Mouse (Mus musculus): Measurements from ENCODE around the gene Gsg1.

Gsg1 gene

GRCm38 (mm10) chr6:135206909-135207308, 47.2 kb downstream of the Gsg1 start:
- no peak for DNase-seq (ENCODE audit: low read depth, low spot score)

- no peak for DNase-seq (ENCODE audit: low read depth, low spot score)
Measured at GRCm38 (mm10) chr6:135205802-135206201, 48.3 kb downstream of the Gsg1 start.

- no peak for DNase-seq (ENCODE audit: low read depth, low spot score)
Measured at GRCm38 (mm10) chr6:135204869-135205268, 49.3 kb downstream of the Gsg1 start.

- DNase-seq (ENCODE audit: low read depth, low spot score) = no peak
Measured at GRCm38 (mm10) chr6:135203737-135204136, 50.4 kb downstream of the Gsg1 start.

GRCm38 (mm10) chr6:135202668-135203067, 51.5 kb downstream of the Gsg1 start:
- DNase-seq (ENCODE audit: low read depth, low spot score) = no peak

- no peak for DNase-seq (ENCODE audit: low read depth, low spot score)
Measured at GRCm38 (mm10) chr6:135200122-135200957, 53.8 kb downstream of the Gsg1 start.

- DNase-seq (ENCODE audit: low read depth, low spot score) = no peak
Measured at GRCm38 (mm10) chr6:135198726-135199125, 55.4 kb downstream of the Gsg1 start.

- peak; percentile 84 for DNase-seq (ENCODE audit: low read depth, low spot score)
Measured at GRCm38 (mm10) chr6:135197921-135198532, 56.1 kb downstream of the Gsg1 start, which contains the start of the genes Fam234b and Hebp1. Fam234b (plus strand) TSS chr6:135197977. Hebp1 (minus strand) TSS chr6:135198022.

GRCm38 (mm10) chr6:135197446-135197845, 56.7 kb downstream of the Gsg1 start:
- DNase-seq (ENCODE audit: low read depth, low spot score) = no peak

GRCm38 (mm10) chr6:135196707-135197106, 57.4 kb downstream of the Gsg1 start:
- no peak for DNase-seq (ENCODE audit: low read depth, low spot score)

- DNase-seq (ENCODE audit: low read depth, low spot score) = no peak
Measured at GRCm38 (mm10) chr6:135194907-135195306, 59.2 kb downstream of the Gsg1 start.

GRCm38 (mm10) chr6:135193733-135194132, 60.4 kb downstream of the Gsg1 start:
- no peak for DNase-seq (ENCODE audit: low read depth, low spot score)

GRCm38 (mm10) chr6:135192993-135193392, 61.2 kb downstream of the Gsg1 start:
- no peak for DNase-seq (ENCODE audit: low read depth, low spot score)

- no peak for DNase-seq (ENCODE audit: low read depth, low spot score)
Measured at GRCm38 (mm10) chr6:135191906-135192305, 62.2 kb downstream of the Gsg1 start.

GRCm38 (mm10) chr6:135190122-135190521, 64.0 kb downstream of the Gsg1 start:
- no peak for DNase-seq (ENCODE audit: low read depth, low spot score)

- DNase-seq (ENCODE audit: low read depth, low spot score) = no peak
Measured at GRCm38 (mm10) chr6:135188629-135189028, 65.5 kb downstream of the Gsg1 start.
